1 mouse cellular context compared by ENCODE assay signal in genomic region chr2:153577122-153577521, GRCm38 (mm10).
TF ChIP-seq lines count a peak whose summit lies in the region.

No protein-coding gene starts in this region.

TF ChIP-seq in MEL, 35 proteins besides CTCF, POLR2A, EP300 and RAD21 (continued from another document):
- TF ChIP-seq HCFC1 (IDR thresholded peaks at IDR 0.05; ENCODE audit: low read depth, low read length): peak; percentile 41; the same call in 1 of the 2 replicates
- no peak for TF ChIP-seq GATA1 (IDR thresholded peaks at IDR 0.05; ENCODE audit: low read depth, low read length)
- TF ChIP-seq MYB (IDR thresholded peaks at IDR 0.05; ENCODE audit: low read depth, low read length): peak; percentile 81
- no peak for TF ChIP-seq TAL1 (IDR thresholded peaks at IDR 0.05; ENCODE audit: low read length)
- no peak for TF ChIP-seq E2F4 (IDR thresholded peaks at IDR 0.05; ENCODE audit: borderline replicate concordance, low read depth, low read length)
- no peak for TF ChIP-seq JUND (IDR thresholded peaks at IDR 0.05; ENCODE audit: low read depth, low read length)
- no peak for TF ChIP-seq KAT2A (conservative IDR thresholded peaks at IDR 0.05; ENCODE audit: low read depth, low read length)
- TF ChIP-seq MAZ (IDR thresholded peaks at IDR 0.05; ENCODE audit: low read depth, low read length): peak; percentile 83
- TF ChIP-seq TCF12 (IDR thresholded peaks at IDR 0.05; ENCODE audit: low read depth, low read length): peak; percentile 82
- peak; percentile 71 for TF ChIP-seq SIN3A (IDR thresholded peaks at IDR 0.05; ENCODE audit: low read length)
- TF ChIP-seq ELF1 (IDR thresholded peaks at IDR 0.05; ENCODE audit: low read depth, low read length): no peak
- no peak for TF ChIP-seq USF1 (IDR thresholded peaks at IDR 0.05; ENCODE audit: low read depth, low read length)
- TF ChIP-seq MEF2A (IDR thresholded peaks at IDR 0.05; ENCODE audit: extremely low read depth, insufficient replicate concordance, low read depth, low read length, poor library complexity, severe bottlenecking): no peak
- no peak for TF ChIP-seq ZC3H11A (IDR thresholded peaks at IDR 0.05; ENCODE audit: low read depth, low read length)
- no peak for TF ChIP-seq UBTF (IDR thresholded peaks at IDR 0.05; ENCODE audit: borderline replicate concordance, insufficient read depth, low read depth, low read length)
- TF ChIP-seq POLR2AphosphoS5 (IDR thresholded peaks at IDR 0.05; ENCODE audit: borderline replicate concordance, low read depth, low read length): no peak
- TF ChIP-seq ETS1 (IDR thresholded peaks at IDR 0.05; ENCODE audit: low read depth, low read length): peak; percentile 77
- TF ChIP-seq MAFK (IDR thresholded peaks at IDR 0.05; ENCODE audit: borderline replicate concordance, low read depth, low read length): no peak
- no peak for TF ChIP-seq RCOR1 (IDR thresholded peaks at IDR 0.05; ENCODE audit: low read depth, low read length)
- TF ChIP-seq TBP (IDR thresholded peaks at IDR 0.05; ENCODE audit: low read depth, low read length): peak; percentile 46; the same call in 1 of the 2 replicates
- no peak for TF ChIP-seq USF2 (IDR thresholded peaks at IDR 0.05; ENCODE audit: borderline replicate concordance in 1 of 2, insufficient read depth in 1 of 2, low read depth in 1 of 2, low read length in 2 of 2)
- TF ChIP-seq BHLHE40 (IDR thresholded peaks at IDR 0.05; ENCODE audit: borderline replicate concordance, low read depth, low read length): no peak
- TF ChIP-seq SMC3 (IDR thresholded peaks at IDR 0.05; ENCODE audit: low read depth, low read length): 0 out of 2 replicates have a peak, but pooled peaks have one; percentile 22
- peak; percentile 47; the same call in 1 of the 2 replicates for TF ChIP-seq NRF1 (IDR thresholded peaks at IDR 0.05; ENCODE audit: insufficient read depth, low read depth, low read length, poor library complexity, severe bottlenecking)
- peak; percentile 62 for TF ChIP-seq CHD2 (IDR thresholded peaks at IDR 0.05; ENCODE audit: low read length)
- TF ChIP-seq ZKSCAN1 (IDR thresholded peaks at IDR 0.05; ENCODE audit: low read depth, low read length): no peak
- no peak; the same call in 1 of the 2 replicates for TF ChIP-seq MAX (IDR thresholded peaks at IDR 0.05; ENCODE audit: low read length)
- TF ChIP-seq NELFE (IDR thresholded peaks at IDR 0.05; ENCODE audit: low read depth, low read length): 0 out of 2 replicates have a peak, but pooled peaks have one; percentile 24
- TF ChIP-seq CHD1 (IDR thresholded peaks at IDR 0.05; ENCODE audit: low read depth, low read length): no peak
- TF ChIP-seq ZMIZ1 (IDR thresholded peaks at IDR 0.05; ENCODE audit: low read depth, low read length): no peak; the same call in 1 of the 2 replicates
